Mouse (Mus musculus) kidney, postnatal 14 days (tissue): ENCODE measurements around the gene Gpr142.
A peak's percentile ranks its signal among the peaks of the same experiment; 100 is the strongest.

Experiments used
- DNase-seq: peaks from one replicate; pipeline ENCODE4 v3.0.0; 2022; ENCODE audit warnings: mixed read lengths

Gene Gpr142

DNA sequence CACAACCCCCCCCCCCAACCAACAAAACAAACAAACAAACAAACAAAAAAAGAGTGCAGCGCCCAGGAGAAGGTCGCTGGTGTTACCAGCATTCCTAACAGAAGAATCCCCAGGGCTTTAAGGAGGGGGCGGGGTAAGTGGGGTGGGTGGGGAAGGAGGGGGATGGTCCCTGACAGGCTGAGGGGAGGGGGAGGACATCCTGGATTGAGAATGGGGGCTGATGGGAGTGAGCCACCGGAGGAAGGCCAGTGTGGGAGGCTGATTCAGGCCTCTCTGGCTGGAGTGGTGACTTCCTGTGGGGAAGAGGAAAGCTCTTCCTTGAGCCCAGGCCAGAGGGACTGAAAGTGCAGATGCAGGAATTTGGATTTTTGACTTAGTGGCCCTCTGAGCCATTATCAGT, 47.6 kb downstream of the Gpr142 start:
- DNase-seq: no peak

DNA sequence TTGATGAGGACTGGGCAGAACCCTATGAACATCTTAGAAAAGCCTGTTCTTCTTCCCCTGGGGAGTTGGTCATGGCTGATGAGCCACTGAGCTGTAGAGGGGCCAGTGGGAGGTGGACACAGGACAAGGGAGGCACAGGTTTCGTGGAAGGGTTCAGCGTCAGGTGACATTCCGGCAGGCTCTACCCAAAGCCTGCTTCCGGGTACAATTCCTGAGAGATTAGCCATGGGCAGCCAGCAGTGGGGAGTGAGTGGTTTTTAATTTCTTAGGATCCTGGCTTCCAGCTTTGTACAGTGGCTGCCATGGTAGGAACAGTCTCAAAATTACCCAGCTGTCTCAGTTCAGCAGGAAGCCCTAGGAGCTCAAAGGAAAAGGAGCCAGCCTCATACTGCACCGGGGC, 48.3 kb downstream of the Gpr142 start:
- DNase-seq: no peak

DNA sequence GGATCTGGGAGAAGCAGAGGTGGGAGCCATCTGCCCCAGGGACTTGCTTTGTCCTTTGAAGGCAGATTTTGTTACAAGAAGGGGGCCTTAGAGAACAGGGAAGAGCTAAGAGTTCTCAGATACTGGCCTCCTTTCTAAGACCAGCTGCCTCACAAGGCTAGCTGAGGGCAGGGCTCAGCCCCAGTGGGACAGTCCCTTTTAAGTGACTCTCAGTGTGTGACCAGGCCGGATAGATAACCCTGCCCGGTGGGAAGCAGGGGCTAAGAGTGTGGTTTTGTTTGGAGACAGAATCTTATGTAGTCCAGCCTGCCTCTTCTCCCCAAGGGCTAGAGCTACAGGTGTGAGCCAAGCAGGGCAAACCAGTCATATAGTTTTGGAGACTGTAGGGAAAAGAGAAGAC, 50.8 kb downstream of the Gpr142 start:
- DNase-seq: no peak

DNA sequence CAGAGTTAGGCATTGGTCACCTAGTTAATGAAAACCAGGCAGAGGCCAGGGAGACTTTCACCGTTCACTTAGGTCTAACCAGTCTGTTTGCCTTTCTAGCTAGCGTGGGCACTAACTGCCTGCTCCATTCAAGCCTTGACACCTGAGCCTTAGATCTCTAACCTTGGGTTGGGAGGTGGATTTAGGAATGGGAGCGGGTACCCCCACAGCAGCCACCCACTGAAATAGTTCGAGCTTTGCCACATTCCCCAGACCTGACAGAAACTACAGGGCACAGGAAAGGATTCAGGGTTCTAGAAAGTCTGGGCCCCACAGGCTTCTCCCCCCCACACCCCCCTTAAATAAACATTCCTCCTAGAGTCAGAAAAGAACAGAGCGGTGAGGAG, 51.3 kb downstream of the Gpr142 start:
- DNase-seq: peak; percentile 60

- DNase-seq: peak; percentile 86
These were observed 51.9 kb downstream of the Gpr142 start, which contains the start of gene Gprc5c for GRCm38 (mm10) chr11:114850452-114851268. TSS of gene Gprc5c (plus strand) at chr11:114851152.

DNA sequence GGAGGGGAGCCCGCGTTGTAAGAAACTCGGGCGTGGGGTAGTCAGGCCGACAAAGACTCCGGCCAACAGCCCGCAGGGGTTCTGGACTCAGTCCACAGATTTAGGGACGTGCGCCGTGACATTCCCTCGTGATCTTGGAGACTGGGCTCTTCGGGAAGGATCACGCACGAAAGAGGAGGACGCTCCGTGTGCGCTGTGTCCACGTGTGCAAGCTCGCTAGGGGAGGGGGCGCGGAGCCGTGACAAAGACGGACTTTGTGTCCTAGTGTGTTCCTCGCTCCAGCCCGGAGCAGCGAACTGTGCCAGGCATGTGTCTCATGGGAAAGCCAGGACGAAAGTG, 52.5 kb downstream of the Gpr142 start:
- no peak for DNase-seq

GRCm38 (mm10) chr11:114851608-114852310, 53.0 kb downstream of the Gpr142 start:
- DNase-seq: peak; percentile 90

DNA sequence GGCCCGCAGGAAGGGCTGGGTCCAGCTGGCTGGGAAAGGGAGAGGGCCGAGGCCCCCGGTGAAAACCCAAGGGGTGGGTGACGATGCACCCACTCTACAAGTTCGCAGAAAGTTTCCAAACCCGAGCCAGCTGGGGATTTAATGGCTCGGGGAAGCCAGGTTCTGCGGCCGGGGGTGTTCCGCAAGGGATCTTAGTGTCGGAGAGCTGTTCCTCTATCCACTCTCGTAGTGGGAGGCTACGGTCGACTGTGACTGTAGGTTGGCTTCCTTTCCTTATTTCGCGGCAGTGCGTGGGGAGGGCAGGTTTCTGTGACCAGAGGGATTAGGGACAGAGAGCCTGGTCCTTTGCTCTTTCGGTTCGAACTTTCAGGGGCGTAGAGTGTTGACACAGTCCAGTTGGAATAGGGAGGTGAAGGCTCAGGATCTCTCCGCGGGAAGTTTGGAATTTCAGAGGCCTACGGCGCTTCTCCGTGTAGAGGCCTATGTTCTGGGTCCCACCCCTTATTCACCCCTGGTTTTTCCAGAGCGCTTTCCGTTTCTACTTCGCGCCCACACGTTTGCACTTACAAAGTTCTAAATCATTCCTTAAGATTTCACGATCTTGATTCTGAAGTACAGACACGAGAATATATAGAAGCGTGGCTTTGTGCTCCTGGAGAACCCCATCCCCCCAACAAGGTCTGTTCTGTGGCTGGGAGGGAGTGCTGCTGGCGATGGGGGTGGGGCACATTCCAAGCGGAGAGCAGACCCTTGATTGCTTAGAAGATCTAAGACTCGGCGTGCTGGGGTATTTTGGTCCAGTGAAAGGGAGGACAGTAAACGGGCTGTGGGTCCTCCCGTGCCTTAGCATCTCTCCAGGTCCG, 53.8 kb downstream of the Gpr142 start:
- DNase-seq: peak; percentile 47

DNA sequence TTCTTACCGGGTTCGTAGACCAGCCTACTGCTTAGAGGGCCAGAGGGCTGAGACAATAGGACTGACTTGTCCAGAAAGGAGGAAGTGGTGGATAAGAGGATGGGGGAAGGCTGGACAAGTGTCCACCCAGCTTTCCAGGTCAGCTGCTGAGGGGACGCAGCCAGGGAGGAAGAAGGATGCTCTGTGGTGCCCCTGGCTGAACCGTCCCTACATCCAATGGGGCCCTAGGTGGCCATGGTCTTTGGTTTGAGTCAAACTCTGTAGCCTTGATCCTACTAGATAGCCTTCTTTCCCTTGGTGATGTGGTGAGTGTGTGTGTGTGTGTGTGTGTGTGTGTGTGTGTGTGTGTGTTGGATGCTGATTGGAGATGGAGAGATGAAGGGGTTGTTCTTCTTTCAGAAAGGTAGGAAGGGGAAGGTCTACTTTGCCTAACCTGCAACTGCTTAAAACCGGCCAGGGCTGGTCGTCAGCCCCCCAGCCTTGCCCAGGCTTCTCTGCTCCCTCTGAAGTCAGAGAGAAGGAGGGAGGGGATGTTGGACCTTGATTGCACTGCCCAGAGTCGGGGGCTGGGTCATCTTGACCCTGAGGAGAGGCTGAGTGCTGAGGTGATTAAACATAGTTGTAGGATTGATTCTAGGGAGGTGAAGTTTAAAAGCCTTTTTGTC, 54.6 kb downstream of the Gpr142 start:
- peak; percentile 57 for DNase-seq

- no peak for DNase-seq
These were observed 55.9 kb downstream of the Gpr142 start for GRCm38 (mm10) chr11:114854581-114854980.

- DNase-seq: no peak
These were observed 57.4 kb downstream of the Gpr142 start for GRCm38 (mm10) chr11:114856125-114856524.
